Mouse (Mus musculus) left cerebral cortex, adult 18-20 months (tissue): ENCODE measurements around the gene Gm11239. TPM values are rescaled to one million over a fixed set of nuclear protein-coding genes. Genes with fewer than 3 reads are reported as not detected.
"Not testable (repeated sequence)": the region's sequence is repeated elsewhere in the genome, so short reads cannot be mapped to it uniquely, and the experiment has no call there.

Experiments used
- DNase-seq, 2 experiments: peaks; one replicate each; pipeline ENCODE4 v3.0.0; 2021 to 2022; ENCODE audit warnings: low spot score in 2 of 2, mixed read lengths in 1 of 2
- long read RNA-seq, 2 experiments: library from polyadenylated mRNA; stranded (forward); transcript quantifications; one replicate each; pipeline ENCODE4 v2.0.0; 2021
- total RNA-seq, 2 experiments: library from RNA; stranded (reverse); gene quantifications; 2 replicates each; pipeline ENCODE4 v1.2.3; 2021

Gene Gm11239
- total RNA-seq = not detected
- long read RNA-seq, experiment 1 = 0 reads
- long read RNA-seq, experiment 2 = 0 reads

GRCm38 (mm10) chr4:73668054-73668453, at the start of gene Gm11239:
TSS of gene Gm11239 (plus strand) at chr4:73668354.
- DNase-seq = not testable (repeated sequence)

- not testable (repeated sequence) for DNase-seq
These were observed 45.5 kb upstream of the Gm11239 start, which contains the start of gene Gm11237 for GRCm38 (mm10) chr4:73622684-73623083. TSS of gene Gm11237 (plus strand) at chr4:73622984.

- not testable (repeated sequence) for DNase-seq
These were observed 30.3 kb upstream of the Gm11239 start, which contains the start of gene Gm11236 for GRCm38 (mm10) chr4:73637821-73638220. TSS of gene Gm11236 (plus strand) at chr4:73638121.

GRCm38 (mm10) chr4:73661864-73662263, 6.3 kb upstream of the Gm11239 start:
- not testable (repeated sequence) for DNase-seq

- DNase-seq = not testable (repeated sequence)
These were observed 15.1 kb downstream of the Gm11239 start, which contains the start of gene Gm428 for GRCm38 (mm10) chr4:73683216-73683615. TSS of gene Gm428 (plus strand) at chr4:73683516.

GRCm38 (mm10) chr4:73718761-73719160, 50.6 kb downstream of the Gm11239 start:
- DNase-seq = no peak

GRCm38 (mm10) chr4:73719819-73720218, 51.7 kb downstream of the Gm11239 start:
- DNase-seq = no peak

Other genes with a start within 250 kb of the Gm11239 start
- gene Gm11238, start 60.5 kb upstream of the Gm11239 start, total RNA-seq = not detected
- gene Gm11237, start 45.4 kb upstream of the Gm11239 start, total RNA-seq = not detected
- gene Gm11236, start 30.2 kb upstream of the Gm11239 start, total RNA-seq = not detected
- not detected for gene Gm428, start 15.2 kb downstream of the Gm11239 start, total RNA-seq
- gene Rasef, start 122.6 kb downstream of the Gm11239 start, total RNA-seq = not detected
- gene Gm11758, start 207.9 kb downstream of the Gm11239 start, total RNA-seq = not detected
- not detected for gene Gm11757, start 222.8 kb downstream of the Gm11239 start, total RNA-seq
- gene Gm13871, start 237.6 kb downstream of the Gm11239 start, total RNA-seq = not detected